Mouse (Mus musculus) spleen, postnatal 14 days (tissue): ENCODE data around the gene Olfr76.
"Not testable (repeated sequence)": the region's sequence is repeated elsewhere in the genome, so short reads cannot be mapped to it uniquely, and the experiment has no call there.

Source experiments
- DNase-seq, 2 experiments: peaks; one replicate each; pipeline ENCODE4 v3.0.0; 2021 to 2022; ENCODE audit warnings: low spot score in 2 of 2

Olfr76 gene

DNA sequence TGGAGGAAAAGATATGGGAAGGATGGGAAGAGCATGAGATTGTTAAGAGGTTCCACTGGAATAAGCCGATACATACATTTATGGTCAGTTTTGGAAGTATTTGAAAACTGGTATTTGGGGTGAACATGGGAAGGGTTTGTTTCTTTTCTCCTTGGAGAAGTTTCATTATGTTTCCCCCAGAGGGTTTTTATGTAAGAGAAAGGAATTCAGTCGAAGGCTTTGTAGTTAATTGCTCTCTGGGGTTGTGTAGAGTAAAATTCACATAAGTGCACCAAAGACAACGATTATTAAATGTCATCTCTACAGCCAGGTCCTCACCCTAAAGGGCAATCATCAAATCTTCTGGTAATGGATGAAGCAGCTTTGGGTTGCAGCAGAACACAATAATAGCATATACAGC lies at the start of gene Olfr76:
Olfr76 (minus strand) TSS at position 101 of the 400 bp plus-strand sequence.
- DNase-seq, result no peak

DNA sequence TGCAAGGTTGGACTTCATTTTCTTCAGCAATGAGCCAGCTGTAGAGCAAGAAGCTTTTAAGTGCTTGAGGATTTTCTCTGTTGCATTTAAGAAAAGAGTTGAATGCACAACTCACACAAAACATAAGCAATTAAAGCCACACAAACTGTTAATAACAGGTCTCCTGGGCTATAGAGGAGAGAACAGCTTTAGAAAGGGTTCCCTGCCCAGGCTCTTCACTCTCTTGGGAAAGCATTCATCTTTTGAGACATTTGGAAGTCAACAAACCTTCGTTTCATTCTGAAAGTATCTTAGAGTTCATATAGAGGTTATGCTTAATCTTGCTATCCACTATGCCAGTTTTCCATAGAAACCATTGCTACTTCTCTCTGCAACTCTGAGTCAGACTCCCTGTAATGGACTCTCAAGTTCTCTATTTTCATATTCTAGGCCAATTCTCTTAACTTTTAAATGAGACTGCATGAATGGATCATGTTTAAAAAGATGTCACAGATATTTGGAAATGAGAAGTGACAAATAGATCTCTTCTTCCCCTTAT lies 47.1 kb upstream of the Olfr76 start, which contains the start of gene Olfr1555-ps1:
Olfr1555-ps1 (minus strand) TSS at position 51 of the 538 bp plus-strand sequence.
- DNase-seq, result not testable (repeated sequence)

DNA sequence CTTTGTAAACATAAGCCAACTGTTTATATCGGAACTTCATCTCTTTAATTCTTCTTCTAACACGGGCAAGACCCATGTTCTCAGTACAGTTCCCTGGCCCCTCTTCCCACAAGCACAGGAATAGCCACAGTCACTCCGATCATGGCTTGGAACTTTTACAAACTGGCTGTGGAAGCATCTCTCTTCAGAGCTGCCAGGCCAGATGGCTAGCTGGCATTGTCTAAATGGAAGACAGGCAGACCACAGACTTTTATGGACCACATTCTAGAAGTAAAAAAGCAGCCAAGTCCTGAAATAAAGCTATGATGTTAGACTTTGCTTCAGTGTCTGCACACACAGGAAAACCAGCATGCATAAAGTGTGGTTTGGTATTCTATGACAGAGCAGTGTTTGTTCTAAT lies 22.4 kb upstream of the Olfr76 start:
- DNase-seq, result no peak

GRCm38 (mm10) chr19:12143356-12143755 lies 20.4 kb upstream of the Olfr76 start:
- no peak for DNase-seq

DNA sequence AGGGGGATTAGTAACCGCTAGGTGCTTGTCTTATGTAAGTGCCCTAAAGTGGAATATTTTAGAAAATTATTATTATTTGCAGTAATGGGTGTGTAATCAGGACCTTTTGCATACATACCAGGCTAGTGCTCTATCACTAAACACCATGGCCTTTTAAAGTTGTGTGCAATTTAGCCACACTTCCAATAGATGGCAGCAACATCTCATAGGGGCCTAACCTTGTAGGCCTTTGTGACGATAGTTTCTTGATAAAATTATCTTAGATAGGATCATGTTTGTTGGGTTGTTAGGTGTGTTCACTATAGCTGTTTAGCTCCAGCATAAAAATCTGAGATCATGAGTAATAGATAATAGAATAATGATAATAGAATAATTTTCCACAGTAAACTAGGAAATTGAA lies 11.3 kb upstream of the Olfr76 start:
- no peak for DNase-seq

GRCm38 (mm10) chr19:12116464-12116863 lies 6.5 kb downstream of the Olfr76 start:
- no peak for DNase-seq

DNA sequence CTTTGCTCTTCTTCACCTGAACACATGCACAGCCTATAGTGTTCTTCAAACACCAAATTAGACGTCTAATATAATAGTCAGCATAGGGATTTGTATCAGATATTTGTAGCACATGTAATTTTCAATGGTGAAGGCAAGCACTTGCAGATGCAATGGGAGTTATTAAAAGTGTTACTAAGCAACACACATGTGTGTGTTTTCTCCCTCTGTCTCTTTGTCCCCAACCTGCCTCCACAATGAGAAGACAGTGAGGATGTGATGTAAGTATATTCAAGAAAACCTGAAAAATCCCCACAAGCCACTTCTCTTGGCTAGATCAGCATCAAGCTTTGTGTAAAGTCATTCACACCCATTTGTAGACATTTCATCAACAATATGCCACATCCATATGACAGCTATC lies 7.2 kb downstream of the Olfr76 start, which contains the start of gene Olfr1428:
Olfr1428 (minus strand) TSS at position 101 of the 400 bp plus-strand sequence.
- no peak for DNase-seq

DNA sequence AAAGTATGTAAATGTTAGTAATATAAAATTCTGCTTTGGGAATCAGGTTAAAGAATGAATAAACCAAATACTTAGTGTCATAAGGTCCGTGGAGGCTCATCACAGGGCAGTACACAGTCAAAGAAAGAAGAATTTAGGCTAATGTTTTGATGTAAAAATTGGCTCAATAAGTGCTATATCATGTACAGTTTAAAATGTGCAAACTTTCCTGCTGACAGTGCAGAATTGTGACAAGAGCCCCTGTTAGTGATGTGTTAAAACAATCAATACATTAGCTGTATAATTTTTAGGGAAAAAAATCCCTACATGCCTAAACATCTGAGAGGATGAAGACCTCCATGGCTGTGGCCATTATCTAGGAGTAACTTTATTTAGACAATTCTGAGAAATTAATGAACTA lies 9.2 kb downstream of the Olfr76 start:
- no peak for DNase-seq

DNA sequence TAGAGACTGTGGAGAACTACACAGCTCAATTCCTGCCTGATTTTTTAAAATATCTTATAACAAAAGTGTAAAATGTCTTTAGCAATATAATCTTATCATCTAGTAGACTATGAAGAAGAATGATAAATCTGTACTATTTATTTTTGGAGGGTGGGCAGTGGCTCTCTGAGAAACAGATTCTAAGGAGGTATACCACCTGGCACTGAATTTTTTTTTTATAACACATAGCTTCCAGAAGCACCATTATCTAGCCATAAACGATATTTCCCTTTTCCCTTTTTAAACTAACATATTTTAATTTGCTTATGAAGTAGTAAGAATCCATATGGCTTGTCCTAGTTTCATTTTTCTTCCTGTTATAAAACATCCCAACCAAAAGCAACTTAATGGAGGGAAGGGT lies 18.5 kb downstream of the Olfr76 start:
- no peak for DNase-seq

- DNase-seq, result no peak
These were observed 19.8 kb downstream of the Olfr76 start, which contains the start of gene Olfr1427 for GRCm38 (mm10) chr19:12103234-12103633. Gene Olfr1427 (minus strand): TSS chr19:12103334.

DNA sequence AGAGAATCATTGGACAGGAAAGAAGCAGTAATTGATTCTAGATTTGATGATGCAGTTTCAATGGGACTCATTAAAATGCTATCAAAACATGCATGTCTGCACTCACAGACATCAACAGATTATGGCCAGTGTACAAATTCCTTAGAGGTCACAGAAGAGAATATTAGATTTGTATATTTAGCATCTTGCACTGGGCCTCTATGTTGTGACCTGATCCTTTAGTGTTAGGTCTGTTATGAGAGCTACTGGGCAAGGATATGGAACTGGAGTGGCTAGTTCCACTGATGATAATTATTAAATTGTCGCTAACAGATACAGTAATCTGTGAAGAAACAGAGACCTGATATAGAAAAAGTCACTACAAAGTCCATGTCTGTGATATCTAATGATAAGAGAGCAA lies 31.1 kb downstream of the Olfr76 start, which contains the start of gene Olfr1426:
Olfr1426 (minus strand) TSS at position 101 of the 400 bp plus-strand sequence.
- no peak for DNase-seq

DNA sequence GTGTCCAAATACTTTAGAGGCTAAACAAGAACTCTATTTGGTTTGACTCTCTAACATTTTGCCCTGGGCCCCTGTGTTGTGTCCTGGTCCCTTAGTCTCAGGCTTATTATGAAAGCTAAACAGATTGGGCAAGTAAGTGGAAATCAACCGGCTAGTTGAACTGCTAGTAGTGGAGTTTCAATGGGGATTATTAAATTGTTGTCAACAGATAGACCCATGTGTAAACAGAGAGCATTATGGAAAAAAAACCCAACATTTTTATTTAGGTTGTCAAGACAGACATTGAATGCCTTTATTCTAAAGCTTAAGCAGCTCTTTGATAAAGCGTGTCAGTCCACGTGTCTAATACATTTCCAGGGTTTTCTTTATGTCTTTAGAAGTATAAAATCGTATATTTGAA lies 45.4 kb downstream of the Olfr76 start, which contains the start of gene Olfr1425:
Olfr1425 (minus strand) TSS at position 101 of the 400 bp plus-strand sequence.
- DNase-seq, result not testable (repeated sequence)

- DNase-seq, result not testable (repeated sequence)
These were observed 53.5 kb downstream of the Olfr76 start for GRCm38 (mm10) chr19:12069546-12069945.
